Mouse (Mus musculus) stomach, postnatal 0 days (tissue): ENCODE measurements at regions not wholly inside any gene's neighbourhood (a gene's known extent, or its start where the extent isn't known, plus 50 kb on each side); places are given as distances from the start of the nearest gene placed in this dataset.

Source experiments
- ATAC-seq: fragments of 200-750 bp; cut with Nextera tagmentation; 2 replicates; pipeline ENCODE4 v1.8.0; 2017; ENCODE audit not compliant: low FRiP score, low TSS enrichment
- DNase-seq: peaks from one replicate; pipeline ENCODE4 v3.0.0-alpha.2; 2016; ENCODE audit warnings: low spot score
- H3K27ac ChIP-seq: fragments of 300-500 bp; sonication (generic); replicated peaks from 2 replicates; pipeline ENCODE4 v1.5.1; 2014; ENCODE audit warnings: mild to moderate bottlenecking, control low read depth
- H3K27me3 ChIP-seq: fragments of 300-500 bp; sonication (generic); 2 replicates; pipeline ENCODE4 v1.6.1; 2014; ENCODE audit warnings: low read length; ENCODE audit not compliant: control insufficient read depth, insufficient read depth
- H3K36me3 ChIP-seq: fragments of 300-500 bp; sonication (generic); 2 replicates; pipeline ENCODE4 v1.6.1; 2014; ENCODE audit warnings: low read length, mixed read lengths; ENCODE audit not compliant: control insufficient read depth, insufficient read depth
- H3K4me1 ChIP-seq: fragments of 300-500 bp; sonication (generic); replicated peaks from 2 replicates; pipeline ENCODE4 v1.6.1; 2014; ENCODE audit warnings: antibody characterized with exemption; ENCODE audit not compliant: control insufficient read depth, insufficient read depth
- H3K4me2 ChIP-seq: fragments of 300-500 bp; sonication (generic); replicated peaks from 2 replicates; pipeline ENCODE4 v1.6.1; 2014; ENCODE audit warnings: low read depth, mild to moderate bottlenecking, control low read depth, moderate library complexity
- H3K4me3 ChIP-seq: fragments of 300-500 bp; sonication (generic); 2 replicates; pipeline ENCODE4 v1.5.1; 2014; ENCODE audit warnings: low read depth, low read length, control low read depth
- H3K9ac ChIP-seq: fragments of 300-500 bp; sonication (generic); 2 replicates; pipeline ENCODE4 v1.6.1; 2014; ENCODE audit warnings: mild to moderate bottlenecking, low read length, control low read depth, mixed read lengths
- H3K9me3 ChIP-seq: fragments of 300-500 bp; sonication (generic); 2 replicates; pipeline ENCODE4 v1.6.1; 2016; ENCODE audit warnings: low read length; ENCODE audit not compliant: control insufficient read depth
- CTCF ChIP-seq: IDR thresholded peaks from 2 replicates; pipeline ENCODE4 v1.5.1; 2016; ENCODE audit warnings: antibody characterized with exemption, low read depth, mild to moderate bottlenecking, moderate library complexity
- EP300 ChIP-seq: optimal IDR thresholded peaks from 2 replicates; pipeline ENCODE3; 2016; ENCODE audit warnings: antibody characterized with exemption
- WGBS: fragments of 180-500 bp; shearing (Covaris S2); extraction: QIAGEN DNeasy Blood & Tissue Kit; methylation state at CpG from one replicate; pipeline ENCODE4 v1.1.7; 2014; 5-methylcytosine and 5-hydroxymethylcytosine counted together

DNA sequence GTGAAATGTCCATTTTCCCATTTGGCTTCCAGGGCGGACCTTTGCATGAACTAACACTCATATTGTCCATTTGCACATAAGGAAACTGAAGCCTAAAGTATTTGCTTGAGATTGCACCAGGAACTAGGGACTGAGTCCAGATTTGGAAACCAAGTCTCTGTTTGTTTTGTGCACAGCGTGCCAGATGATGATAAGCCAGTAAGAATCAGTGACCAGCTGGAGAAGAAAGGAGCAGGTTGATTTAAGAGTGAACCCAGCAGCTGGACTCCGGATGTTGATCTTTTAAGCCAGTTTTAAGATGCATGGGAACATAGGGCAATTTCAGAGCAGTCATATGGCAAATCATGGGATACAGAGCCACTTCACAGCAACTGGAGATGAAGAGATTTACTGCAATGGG, 987.1 kb downstream of the 4930447A16Rik start:
- Histone ChIP-seq H3K4me2 (no peak overlapping the region), H3K36me3 (no peaks in the 10 kb centered on the region), H3K4me3 (no peak overlapping the region), H3K9me3 (no peaks in the 10 kb centered on the region), H3K4me1 (no peaks in the 10 kb centered on the region; the same call in 1 of the 2 replicates), H3K27me3 (no peaks in the 10 kb centered on the region), H3K27ac (no peak overlapping the region), H3K9ac (no peak overlapping the region)
- TF ChIP-seq EP300 (no peak), CTCF (no peak)
- DNase-seq (peak; percentile 14), ATAC-seq (no peak)
- WGBS = 54% methylated on average over 3 of the region's 3 CpGs

DNA sequence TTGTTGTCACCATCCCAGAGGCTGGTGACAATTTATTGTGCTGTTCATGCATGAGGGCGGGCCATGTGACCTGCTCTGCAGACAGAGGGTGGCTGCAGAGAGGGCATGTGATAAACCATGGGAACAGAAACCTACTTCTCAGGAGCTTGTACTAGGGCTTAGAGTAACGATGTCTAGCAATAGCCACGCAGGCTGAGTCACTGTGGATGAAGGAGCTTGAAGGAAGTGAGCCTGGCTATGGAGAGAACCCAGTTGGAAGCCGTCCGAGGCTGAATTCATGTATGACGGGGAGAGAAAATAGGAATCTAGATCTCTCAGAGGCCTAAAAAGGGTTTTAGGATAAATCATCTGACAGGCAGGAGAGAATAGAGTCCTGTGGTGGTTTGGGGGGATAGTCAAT, 988.0 kb downstream of the 4930447A16Rik start:
- 82% methylated on average over 6 of the region's 6 CpGs for WGBS
- DNase-seq (peak; percentile 9), ATAC-seq (0 out of 2 replicates have a peak, but pooled peaks have one; percentile 20)
- TF ChIP-seq CTCF = no peak
- no peak for TF ChIP-seq EP300
- no peaks in the 10 kb centered on the region for H3K36me3 ChIP-seq
- no peaks in the 10 kb centered on the region; the same call in 1 of the 2 replicates for H3K4me1 ChIP-seq
- H3K27ac ChIP-seq = no peak overlapping the region
- H3K27me3 ChIP-seq = no peaks in the 10 kb centered on the region
- no peak overlapping the region for H3K4me3 ChIP-seq
- H3K9ac ChIP-seq = no peak overlapping the region
- H3K9me3 ChIP-seq = no peaks in the 10 kb centered on the region
- H3K4me2 ChIP-seq = no peak overlapping the region

DNA sequence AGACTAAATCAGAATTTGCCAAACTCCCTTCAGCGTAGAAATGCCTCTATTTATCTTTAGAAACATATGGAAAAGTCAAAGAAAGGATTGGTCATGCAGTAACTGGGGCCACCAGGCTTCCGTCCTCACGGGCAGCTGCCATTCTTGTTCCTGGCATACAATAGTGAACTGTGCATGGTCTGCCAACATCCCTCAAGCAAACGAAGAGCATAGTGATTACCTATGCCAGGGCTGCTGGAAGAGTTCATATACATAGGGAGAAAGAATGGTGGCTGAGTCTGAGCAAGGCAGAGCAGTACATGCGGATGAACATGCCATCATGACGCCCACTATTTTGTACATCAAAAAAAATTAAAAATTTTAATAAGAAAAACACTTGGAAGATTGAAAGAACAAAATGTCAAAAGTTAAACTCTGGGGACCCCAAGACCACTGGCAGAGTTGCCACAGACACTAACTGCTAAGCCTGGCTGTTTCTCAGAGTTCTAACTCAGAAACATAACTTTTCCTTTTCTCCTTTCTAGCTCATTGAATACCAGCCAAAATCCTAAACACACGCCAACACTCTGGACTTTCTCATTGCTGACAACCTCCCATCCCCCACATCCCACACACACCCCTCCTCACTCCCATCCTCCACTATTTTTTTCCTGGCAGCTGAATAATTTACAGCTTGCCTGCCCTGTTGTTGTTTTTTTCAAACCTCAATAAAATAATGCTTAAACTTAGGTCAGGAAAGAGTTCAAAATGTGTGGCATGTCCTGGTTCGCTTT, 989.1 kb downstream of the 4930447A16Rik start:
- peak overlapping the region; percentile 58 for H3K27ac ChIP-seq
- H3K4me2 ChIP-seq = no peak overlapping the region
- DNase-seq (peak; percentile 14), ATAC-seq (no peak)
- H3K27me3 ChIP-seq = no peaks in the 10 kb centered on the region
- no peak overlapping the region for H3K9ac ChIP-seq
- WGBS = 47% methylated on average over 8 of the region's 8 CpGs
- peaks cover 7% of the 10 kb centered on the region for H3K4me1 ChIP-seq
- H3K9me3 ChIP-seq = no peaks in the 10 kb centered on the region
- no peaks in the 10 kb centered on the region for H3K36me3 ChIP-seq
- H3K4me3 ChIP-seq = no peak overlapping the region
- TF ChIP-seq CTCF (no peak), EP300 (peak; percentile 49)

DNA sequence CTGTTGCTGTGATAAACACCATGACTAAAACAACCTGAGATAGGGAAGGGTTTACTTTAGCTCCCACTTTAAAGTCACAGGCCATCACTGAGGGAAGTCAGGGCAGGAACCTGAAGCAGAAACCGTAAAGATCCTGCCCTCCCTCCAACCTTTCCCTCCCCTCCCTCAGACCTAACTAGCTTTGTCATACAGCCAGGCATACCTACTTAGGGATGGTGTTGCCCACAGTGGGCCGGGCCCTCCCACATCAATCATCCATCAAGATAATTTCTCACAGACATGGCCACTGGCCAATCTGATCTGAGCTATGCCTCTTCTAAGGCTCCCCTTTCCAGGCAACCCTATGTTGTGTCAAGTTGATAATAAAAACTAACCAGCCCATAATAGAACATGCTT, 989.7 kb downstream of the 4930447A16Rik start:
- Histone ChIP-seq H3K9me3 (no peaks in the 10 kb centered on the region), H3K9ac (no peak overlapping the region), H3K27ac (peak overlapping the region; percentile 58; the same call in 1 of the 2 replicates), H3K36me3 (no peaks in the 10 kb centered on the region), H3K4me1 (peaks cover 9% of the 10 kb centered on the region), H3K27me3 (no peaks in the 10 kb centered on the region), H3K4me2 (no peak overlapping the region), H3K4me3 (no peak overlapping the region)
- TF ChIP-seq EP300 = no peak
- 45% methylated on average over 2 of the region's 2 CpGs for WGBS
- peak; percentile 8 for DNase-seq
- ATAC-seq = no peak

DNA sequence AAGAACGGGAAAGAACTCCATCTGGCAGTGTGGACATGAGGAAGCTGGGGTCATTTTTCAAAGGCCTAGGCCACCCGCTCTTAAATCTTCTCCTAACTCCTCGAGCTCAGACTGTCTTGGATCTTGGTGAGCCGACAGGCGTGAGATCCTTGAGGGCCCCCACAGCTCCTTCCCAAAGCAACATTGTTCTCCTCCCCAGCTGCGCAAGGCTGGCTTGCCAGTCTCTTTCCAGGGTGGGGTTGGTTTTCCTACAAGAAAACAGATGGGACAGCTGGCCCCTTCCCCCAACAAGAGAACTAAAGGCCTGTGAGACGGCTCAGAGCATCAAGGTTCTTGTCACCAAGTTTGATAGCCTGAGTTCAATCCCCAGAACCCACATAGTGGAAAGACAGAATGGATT, 994.3 kb downstream of the 4930447A16Rik start:
- H3K9me3 ChIP-seq = no peaks in the 10 kb centered on the region
- no peaks in the 10 kb centered on the region for H3K36me3 ChIP-seq
- no peak for TF ChIP-seq CTCF
- no peak for TF ChIP-seq EP300
- ATAC-seq = no peak; the same call in 1 of the 2 replicates
- no peak overlapping the region for H3K4me2 ChIP-seq
- DNase-seq = peak; percentile 12
- H3K9ac ChIP-seq = no peak overlapping the region
- H3K4me1 ChIP-seq = peaks cover 17% of the 10 kb centered on the region
- 41% methylated on average over 7 of the region's 7 CpGs for WGBS
- H3K4me3 ChIP-seq = no peak overlapping the region
- peak overlapping the region; percentile 63 for H3K27ac ChIP-seq
- H3K27me3 ChIP-seq = no peaks in the 10 kb centered on the region

DNA sequence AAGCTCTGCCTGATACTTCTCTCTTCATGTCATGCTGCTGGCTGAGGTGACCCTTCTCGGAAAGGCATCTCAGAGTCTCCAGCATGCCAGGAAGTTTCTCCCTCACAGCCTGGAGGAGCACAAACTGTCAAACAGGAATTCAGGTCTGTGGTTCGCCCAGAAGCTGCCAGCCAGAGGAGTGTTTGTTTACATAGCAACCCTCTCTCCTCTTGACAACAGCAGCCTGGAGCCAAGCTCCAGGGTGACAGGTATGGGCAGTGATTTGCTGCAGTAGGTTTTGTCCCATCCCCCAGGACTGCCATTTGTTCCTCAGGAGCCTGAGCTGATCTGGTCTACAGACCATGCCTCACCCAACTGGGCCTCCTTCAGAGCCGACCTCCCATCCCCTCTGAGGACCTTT, 995.4 kb downstream of the 4930447A16Rik start:
- H3K4me3 ChIP-seq = no peak overlapping the region
- no peaks in the 10 kb centered on the region for H3K9me3 ChIP-seq
- H3K4me2 ChIP-seq = no peak overlapping the region
- TF ChIP-seq EP300 = no peak
- peak; percentile 80 for ATAC-seq
- H3K27ac ChIP-seq = peak overlapping the region; percentile 67
- no peaks in the 10 kb centered on the region for H3K36me3 ChIP-seq
- 13% methylated on average over 3 of the region's 3 CpGs for WGBS
- H3K27me3 ChIP-seq = no peaks in the 10 kb centered on the region
- peaks cover 17% of the 10 kb centered on the region for H3K4me1 ChIP-seq
- no peak overlapping the region for H3K9ac ChIP-seq
- peak; percentile 63 for DNase-seq
